Mouse (Mus musculus) liver, adult 2 months (tissue): ENCODE measurements around the gene Acp5.

Experiments
- CTCF ChIP-seq: fragments of 200-500 bp; IDR thresholded peaks from 2 replicates; pipeline ENCODE4 v1.5.1; 2011; ENCODE audit warnings: low read depth, low read length, control low read depth
- POLR2A ChIP-seq: fragments of 200-500 bp; IDR thresholded peaks from 2 replicates; pipeline ENCODE4 v1.6.1; 2011; ENCODE audit warnings: low read length, control low read depth; ENCODE audit not compliant: insufficient read depth; ENCODE audit errors: extremely low read depth

- TF ChIP-seq CTCF: no peak
- no peak for TF ChIP-seq POLR2A
Observed at GRCm38 (mm10) chr9:22119543-22119942, 16.0 kb downstream of the Acp5 start.
